Mouse (Mus musculus) MEL (cell line): Measurements from ENCODE around the gene Itk. TPM values are rescaled to one million over a fixed set of nuclear protein-coding genes. Genes with fewer than 3 reads are reported as not detected.

ENCODE experiments used
- DNase-seq: peaks from one replicate; pipeline ENCODE4 v3.0.0; 2011; ENCODE audit warnings: low read depth, low spot score
- H3K27ac ChIP-seq: 2 replicates; pipeline ENCODE4 v1.5.1; 2012; ENCODE audit warnings: low read depth, mild to moderate bottlenecking, control low read depth, low read length, moderate library complexity; ENCODE audit not compliant: control insufficient read depth
- H3K27me3 ChIP-seq, 2 experiments: fragments of 150-350 bp in 1 of 2; sonication (generic) in 1 of 2; 2 replicates each; pipeline ENCODE4 v1.6.1; 2012; ENCODE audit warnings: low read length in 2 of 2, mild to moderate bottlenecking in 2 of 2, improper control_type of control experiment in 1 of 2, moderate library complexity in 1 of 2; ENCODE audit not compliant: insufficient read depth in 2 of 2, control insufficient read depth in 1 of 2
- H3K36me3 ChIP-seq, 2 experiments: 2 replicates each; pipeline ENCODE4 v1.6.1; 2012 to 2014; ENCODE audit warnings: low read length in 2 of 2, improper control_type of control experiment in 1 of 2, inconsistent platforms in 1 of 2, mild to moderate bottlenecking in 1 of 2; ENCODE audit not compliant: insufficient read depth in 2 of 2, control insufficient read depth in 1 of 2
- H3K4me1 ChIP-seq, 2 experiments: fragments of 150-350 bp in 1 of 2; sonication (generic) in 1 of 2; 2 replicates each; pipeline ENCODE4 v1.6.1; 2012; ENCODE audit warnings: low read length in 2 of 2, improper control_type of control experiment in 1 of 2, mild to moderate bottlenecking in 1 of 2; ENCODE audit not compliant: insufficient read depth in 2 of 2, control insufficient read depth in 1 of 2
- H3K4me3 ChIP-seq, 2 experiments: fragments of 150-350 bp in 1 of 2; sonication (generic) in 1 of 2; 2 replicates each; pipeline ENCODE4 v1.5.1; 2012; ENCODE audit warnings: low read depth in 2 of 2, low read length in 2 of 2, mild to moderate bottlenecking in 2 of 2, moderate library complexity in 2 of 2, control low read depth in 1 of 2, improper control_type of control experiment in 1 of 2; ENCODE audit not compliant: control insufficient read depth in 1 of 2, insufficient read depth in 1 of 2
- H3K79me2 ChIP-seq: 2 replicates; pipeline ENCODE4 v1.6.1; 2012; ENCODE audit warnings: mild to moderate bottlenecking, low read length, moderate library complexity; ENCODE audit not compliant: control insufficient read depth, poor library complexity, insufficient read depth
- H3K9ac ChIP-seq: 2 replicates; pipeline ENCODE4 v1.6.1; 2012; ENCODE audit warnings: low read depth, mild to moderate bottlenecking, control low read depth, low read length, moderate library complexity; ENCODE audit not compliant: control insufficient read depth, poor library complexity, severe bottlenecking
- H3K9me3 ChIP-seq: fragments of 150-350 bp; sonication (generic); replicated peaks from 2 replicates; pipeline ENCODE4 v1.6.1; 2012; ENCODE audit warnings: mild to moderate bottlenecking, low read length, improper control_type of control experiment, moderate library complexity; ENCODE audit not compliant: insufficient read depth
- BHLHE40 ChIP-seq: IDR thresholded peaks from 2 replicates; pipeline ENCODE4 v1.6.1; 2012; ENCODE audit warnings: low read depth, mild to moderate bottlenecking, inconsistent platforms, low read length, improper control_type of control experiment, borderline replicate concordance
- CHD2 ChIP-seq: IDR thresholded peaks from 2 replicates; pipeline ENCODE4 v1.6.1; 2011; ENCODE audit warnings: low read length, improper control_type of control experiment
- E2F4 ChIP-seq: IDR thresholded peaks from 2 replicates; pipeline ENCODE4 v1.6.1; 2011; ENCODE audit warnings: low read depth, low read length, improper control_type of control experiment, borderline replicate concordance
- GABPA ChIP-seq: IDR thresholded peaks from 2 replicates; pipeline ENCODE4 v1.6.1; 2012; ENCODE audit warnings: low read depth, mild to moderate bottlenecking, inconsistent platforms, low read length, improper control_type of control experiment, moderate library complexity
- KAT2A ChIP-seq: conservative IDR thresholded peaks from 2 replicates; pipeline ENCODE4 v1.6.1; 2012; ENCODE audit warnings: low read depth, low read length, improper control_type of control experiment, inconsistent platforms
- MAFK ChIP-seq: IDR thresholded peaks from 2 replicates; pipeline ENCODE4 v1.6.1; 2011; ENCODE audit warnings: low read depth, mild to moderate bottlenecking, low read length, improper control_type of control experiment, borderline replicate concordance
- MAX ChIP-seq: IDR thresholded peaks from 2 replicates; pipeline ENCODE4 v1.6.1; 2011; ENCODE audit warnings: low read length, improper control_type of control experiment
- MAZ ChIP-seq: IDR thresholded peaks from 2 replicates; pipeline ENCODE4 v1.6.1; 2012; ENCODE audit warnings: low read depth, mild to moderate bottlenecking, inconsistent platforms, low read length, improper control_type of control experiment
- MEF2A ChIP-seq: IDR thresholded peaks from 2 replicates; pipeline ENCODE4 v1.6.1; 2014; ENCODE audit warnings: low read depth, mild to moderate bottlenecking, inconsistent platforms, low read length, improper control_type of control experiment; ENCODE audit not compliant: poor library complexity, insufficient replicate concordance, severe bottlenecking; ENCODE audit errors: extremely low read depth
- MXI1 ChIP-seq: IDR thresholded peaks from 2 replicates; pipeline ENCODE4 v1.6.1; 2011; ENCODE audit warnings: mild to moderate bottlenecking, low read depth, low read length, improper control_type of control experiment
- MYC ChIP-seq: IDR thresholded peaks from 2 replicates; pipeline ENCODE4 v1.6.1; 2011; ENCODE audit warnings: low read depth, mild to moderate bottlenecking, low read length, improper control_type of control experiment, moderate library complexity
- NELFE ChIP-seq: IDR thresholded peaks from 2 replicates; pipeline ENCODE4 v1.6.1; 2011; ENCODE audit warnings: low read depth, low read length, improper control_type of control experiment
- NRF1 ChIP-seq: IDR thresholded peaks from 2 replicates; pipeline ENCODE4 v1.6.1; 2014; ENCODE audit warnings: low read depth, mild to moderate bottlenecking, inconsistent platforms, low read length, improper control_type of control experiment, moderate library complexity; ENCODE audit not compliant: poor library complexity, insufficient read depth, severe bottlenecking
- POLR2AphosphoS2 ChIP-seq: IDR thresholded peaks from 2 replicates; pipeline ENCODE4 v1.6.1; 2011; ENCODE audit warnings: low read length, improper control_type of control experiment
- RAD21 ChIP-seq: IDR thresholded peaks from 2 replicates; pipeline ENCODE4 v1.6.1; 2011; ENCODE audit warnings: mild to moderate bottlenecking, low read depth, low read length, improper control_type of control experiment
- RCOR1 ChIP-seq: IDR thresholded peaks from 2 replicates; pipeline ENCODE4 v1.6.1; 2012; ENCODE audit warnings: low read depth, mild to moderate bottlenecking, inconsistent platforms, low read length, improper control_type of control experiment
- SIN3A ChIP-seq: IDR thresholded peaks from 2 replicates; pipeline ENCODE4 v1.6.1; 2012; ENCODE audit warnings: low read length, improper control_type of control experiment, inconsistent platforms
- SMC3 ChIP-seq: IDR thresholded peaks from 2 replicates; pipeline ENCODE4 v1.6.1; 2011; ENCODE audit warnings: low read depth, low read length, improper control_type of control experiment
- TAL1 ChIP-seq: IDR thresholded peaks from 2 replicates; pipeline ENCODE4 v1.6.1; 2012; ENCODE audit warnings: mild to moderate bottlenecking, inconsistent platforms, low read length, moderate library complexity, mixed read lengths
- TBP ChIP-seq: IDR thresholded peaks from 2 replicates; pipeline ENCODE4 v1.8.0; 2011; ENCODE audit warnings: low read depth, low read length, improper control_type of control experiment
- TCF12 ChIP-seq: IDR thresholded peaks from 2 replicates; pipeline ENCODE4 v1.6.1; 2014; ENCODE audit warnings: low read depth, mild to moderate bottlenecking, inconsistent platforms, low read length, improper control_type of control experiment, moderate library complexity
- USF1 ChIP-seq: IDR thresholded peaks from 2 replicates; pipeline ENCODE4 v1.6.1; 2014; ENCODE audit warnings: low read depth, mild to moderate bottlenecking, inconsistent platforms, low read length, improper control_type of control experiment, moderate library complexity
- USF2 ChIP-seq, 2 experiments: IDR thresholded peaks; 2 replicates each; pipeline ENCODE4 v1.6.1; 2011 to 2012; ENCODE audit warnings: improper control_type of control experiment in 2 of 2, low read length in 2 of 2, borderline replicate concordance in 1 of 2, inconsistent platforms in 1 of 2, low read depth in 1 of 2, mild to moderate bottlenecking in 1 of 2; ENCODE audit not compliant: insufficient read depth in 1 of 2
- ZC3H11A ChIP-seq: IDR thresholded peaks from 2 replicates; pipeline ENCODE4 v1.6.1; 2012; ENCODE audit warnings: low read depth, mild to moderate bottlenecking, inconsistent platforms, low read length, improper control_type of control experiment
- ZKSCAN1 ChIP-seq: IDR thresholded peaks from 2 replicates; pipeline ENCODE4 v1.6.1; 2012; ENCODE audit warnings: low read depth, mild to moderate bottlenecking, inconsistent platforms, low read length, improper control_type of control experiment, moderate library complexity
- polyA plus RNA-seq, 2 experiments: library from polyadenylated mRNA; stranded (reverse) in 1 of 2; unstranded in 1 of 2; fragments of >175 nt in 1 of 2; fragments of >200 nt in 1 of 2; gene quantifications; 2 replicates each; pipeline versions ENCODE4 v1.2.1 to v1.2.4; 2012; ENCODE audit warnings: low replicate concordance in 2 of 2, low read depth in 1 of 2; ENCODE audit not compliant: insufficient read length in 2 of 2, insufficient read depth in 1 of 2, missing spikeins in 1 of 2
- total RNA-seq: library from RNA; depleted of rRNA; stranded (reverse); fragments of 300-350 nt; gene quantifications from 2 replicates; pipeline ENCODE4 v1.2.3, GENCODE M21; 2012

The Itk gene
- total and polyA plus RNA-seq, 3 experiments = not detected

DNA sequence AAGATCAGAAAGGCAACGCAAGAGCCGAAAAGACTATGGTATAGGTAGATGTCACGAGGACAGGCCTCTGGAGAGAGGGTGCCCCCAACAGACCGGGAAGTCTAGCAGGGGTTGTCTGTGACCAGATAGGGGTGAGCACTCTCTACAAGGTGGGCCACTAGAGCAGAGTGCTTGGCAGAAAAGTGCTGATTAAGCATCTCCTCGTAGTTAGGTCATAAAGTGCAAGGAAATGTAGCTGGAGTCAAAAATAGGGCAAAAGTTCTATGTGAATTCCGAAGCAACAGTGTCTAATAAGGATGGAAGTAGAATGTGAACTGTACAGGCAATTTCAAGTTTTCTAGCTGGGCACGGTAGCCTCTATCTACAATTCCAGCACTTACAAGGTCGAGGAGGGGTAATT, 18.1 kb downstream of the Itk start:
- no peak for TF ChIP-seq SMC3
- no peak for TF ChIP-seq MXI1
- peak; percentile 47; the same call in 1 of the 2 replicates for TF ChIP-seq MAFK
- TF ChIP-seq RAD21 = no peak
- no peak for TF ChIP-seq SIN3A
- TF ChIP-seq MYC = no peak
- TF ChIP-seq RCOR1 = no peak
- TF ChIP-seq ZC3H11A = no peak
- no peak for TF ChIP-seq USF2 (IDR thresholded peaks at IDR 0.05; ENCODE audit: borderline replicate concordance in 1 of 2, insufficient read depth in 1 of 2, low read depth in 1 of 2, low read length in 2 of 2)
- TF ChIP-seq, all 39 proteins: peak for 1
- Histone ChIP-seq H3K4me1 (no peaks in the 10 kb centered on the region), H3K9me3 (no peaks in the 10 kb centered on the region), H3K79me2 (no peaks in the 10 kb centered on the region), H3K4me3 (no peak overlapping the region), H3K36me3 (no peaks in the 10 kb centered on the region), H3K27me3 (peaks cover 5 to 9% of the 10 kb centered on the region in 2 experiments), H3K9ac (no peak overlapping the region), H3K27ac (no peak overlapping the region)
- no peak for DNase-seq

DNA sequence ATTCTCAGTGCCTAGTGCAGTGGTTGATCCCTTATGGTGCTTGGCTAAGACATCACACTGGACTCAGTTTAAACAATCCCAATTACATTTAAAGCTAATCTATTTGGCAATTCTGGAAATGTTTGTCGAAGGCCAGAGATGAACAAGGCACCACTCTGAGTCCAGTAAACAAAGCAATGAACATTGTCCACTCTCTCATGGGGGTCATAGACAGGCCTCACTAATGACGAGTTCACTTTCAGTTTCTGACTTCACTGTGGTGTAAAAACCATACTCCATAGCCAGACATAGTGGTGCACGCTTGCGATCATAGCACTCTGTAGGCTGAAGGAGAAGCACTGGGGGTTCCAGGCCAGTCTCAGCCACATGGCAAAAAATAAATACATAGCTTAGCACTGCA, 18.9 kb downstream of the Itk start:
- no peak for DNase-seq
- Histone ChIP-seq H3K4me3 (no peak overlapping the region), H3K36me3 (no peaks in the 10 kb centered on the region), H3K9me3 (no peaks in the 10 kb centered on the region), H3K4me1 (no peaks in the 10 kb centered on the region), H3K9ac (no peak overlapping the region), H3K27me3 (peaks cover 3 to 9% of the 10 kb centered on the region in 2 experiments), H3K79me2 (no peaks in the 10 kb centered on the region), H3K27ac (no peak overlapping the region)
- TF ChIP-seq E2F4 (no peak), MEF2A (no peak), USF2 (IDR thresholded peaks at IDR 0.05; ENCODE audit: borderline replicate concordance in 1 of 2, insufficient read depth in 1 of 2, low read depth in 1 of 2, low read length in 2 of 2) (no peak), TBP (no peak)

DNA sequence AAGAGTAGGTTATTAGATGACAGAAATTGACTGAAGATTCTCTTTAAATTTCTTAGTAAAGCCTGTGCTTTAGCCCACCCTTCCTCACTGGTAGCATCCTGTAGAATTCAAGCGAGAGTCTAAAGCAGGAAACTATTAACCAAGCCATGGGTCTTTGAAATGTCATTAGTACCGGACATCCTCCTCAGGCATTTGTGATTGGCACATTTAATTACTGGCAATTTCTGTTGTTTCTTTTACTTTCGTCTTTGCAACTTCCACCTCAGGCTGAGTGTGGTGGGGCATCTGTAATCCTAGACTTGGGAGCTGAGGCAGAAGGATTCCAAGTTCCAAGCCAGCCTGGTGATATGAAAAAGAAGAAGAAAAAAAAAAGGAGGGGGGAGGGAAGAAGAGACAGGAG, 23.0 kb downstream of the Itk start:
- H3K9me3 ChIP-seq = no peaks in the 10 kb centered on the region
- no peak for TF ChIP-seq TBP
- TF ChIP-seq GABPA = no peak
- no peak for TF ChIP-seq KAT2A
- no peak for TF ChIP-seq TCF12
- no peak for TF ChIP-seq MAZ
- no peak for TF ChIP-seq USF1
- no peak for TF ChIP-seq ZKSCAN1
- TF ChIP-seq ZC3H11A = no peak
- TF ChIP-seq NRF1 = no peak
- no peak for TF ChIP-seq CHD2
- no peak for TF ChIP-seq POLR2AphosphoS2
- TF ChIP-seq NELFE = no peak
- no peak for TF ChIP-seq TAL1
- no peak for TF ChIP-seq MAX
- TF ChIP-seq BHLHE40 = no peak
- DNase-seq = no peak
- H3K9ac ChIP-seq = no peak overlapping the region
- H3K36me3 ChIP-seq = no peaks in the 10 kb centered on the region
- H3K27me3 ChIP-seq = peaks cover 2 to 6% of the 10 kb centered on the region in 2 experiments
- H3K27ac ChIP-seq = no peak overlapping the region
- H3K4me3 ChIP-seq = no peak overlapping the region
- no peaks in the 10 kb centered on the region for H3K79me2 ChIP-seq
- H3K4me1 ChIP-seq = no peaks in the 10 kb centered on the region
